Mouse (Mus musculus): Measurements from ENCODE around the gene Cirbp.

DNA sequence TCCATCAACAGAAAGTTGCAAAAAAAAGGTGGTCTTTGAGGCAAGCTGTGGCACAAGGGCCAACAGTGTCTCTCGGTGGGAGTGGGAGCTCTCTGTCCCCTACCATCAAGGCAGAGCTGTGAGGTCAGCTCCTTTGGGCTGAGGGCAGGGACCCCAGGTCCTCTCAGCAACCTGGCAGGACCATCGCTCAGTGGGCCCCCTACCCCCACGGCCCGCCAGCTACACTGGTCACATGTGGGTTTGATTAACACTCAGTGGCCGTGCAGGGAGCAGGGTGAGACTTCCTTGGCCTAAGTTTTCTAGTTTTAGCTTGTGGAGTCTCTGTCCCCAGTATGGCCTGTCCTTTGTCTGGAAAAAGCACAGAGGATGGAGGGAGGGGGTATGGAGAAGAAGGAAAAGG, 15.0 kb downstream of the Cirbp start:
- TF ChIP-seq CTCF (IDR thresholded peaks at IDR 0.05; ENCODE audit: control insufficient read depth, insufficient read depth, insufficient read length) (no peak), MAX (IDR thresholded peaks at IDR 0.05) (no peak)
